Mouse (Mus musculus): ENCODE measurements around the gene Rnf185. TPM values are rescaled to one million over a fixed set of nuclear protein-coding genes. Genes with fewer than 3 reads are reported as not detected.

Rnf185 gene
- polyA plus RNA-seq, 1 experiment from 2014 or later = 45.9 TPM

DNA sequence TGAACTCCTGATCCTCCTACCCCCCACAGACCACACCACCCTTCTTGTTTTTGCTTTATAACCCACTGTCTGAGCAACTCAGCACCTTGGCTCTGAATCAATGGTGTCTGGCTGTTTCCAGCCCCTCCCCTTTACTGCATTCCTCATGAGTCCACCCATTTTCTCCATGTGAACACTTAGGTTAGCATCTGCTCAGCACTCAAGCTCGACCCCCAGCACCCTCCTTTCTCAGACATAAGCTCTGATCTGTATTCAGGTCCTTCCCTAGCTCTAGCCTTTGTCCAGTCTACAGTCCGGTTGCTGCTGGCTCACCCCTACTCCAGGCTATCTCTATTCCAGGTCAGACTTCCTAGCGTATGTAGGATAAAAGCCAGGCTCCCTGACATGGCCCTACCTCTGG is 56.1 kb downstream of the Rnf185 start:
- no peaks in the 10 kb centered on the region for H3K36me3 ChIP-seq (ENCODE audit: control insufficient read depth, insufficient read depth, low read length)
- H3K4me2 ChIP-seq (ENCODE audit: low read depth, low read length, severe bottlenecking) = no peak overlapping the region
- H3K9me3 ChIP-seq (ENCODE audit: control insufficient read depth, low read length) = no peaks in the 10 kb centered on the region
- ATAC-seq (replicated peaks; ENCODE audit: low FRiP score) = peak; percentile 44; the same call in 1 of the 2 replicates
- H3K27me3 ChIP-seq (ENCODE audit: control insufficient read depth, insufficient read depth, low read length) = no peaks in the 10 kb centered on the region
- H3K4me1 ChIP-seq (replicated peaks; ENCODE audit: control insufficient read depth, insufficient read depth, low read length) = no peaks in the 10 kb centered on the region; the same call in 1 of the 2 replicates
- no peak for DNase-seq (ENCODE audit: low spot score)
- H3K27ac ChIP-seq (ENCODE audit: low read depth, low read length) = no peak overlapping the region
- H3K4me3 ChIP-seq (ENCODE audit: low read depth, low read length) = no peak overlapping the region
- H3K9ac ChIP-seq (ENCODE audit: low read length) = no peak overlapping the region
- 64% methylated on average over 3 of the region's 3 CpGs for WGBS

DNA sequence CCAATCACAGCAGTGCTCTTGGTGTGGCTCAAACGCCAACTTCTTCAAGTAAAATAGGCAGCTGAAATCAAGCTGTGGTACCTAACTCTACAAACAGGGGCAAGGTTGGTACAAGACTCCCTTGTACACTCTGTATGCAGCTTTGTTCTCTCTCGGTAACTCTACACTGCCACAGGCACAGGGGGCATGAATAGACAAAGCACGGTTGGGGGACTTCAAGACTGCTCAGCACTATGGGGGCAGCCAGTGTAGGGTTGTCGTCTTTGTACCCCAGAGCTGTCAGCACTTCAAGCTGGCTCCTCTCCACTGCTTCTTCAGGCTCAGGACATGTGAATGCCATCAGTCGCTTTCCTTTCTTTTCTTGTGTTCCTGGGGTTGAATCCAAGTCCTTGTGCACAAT is 57.6 kb downstream of the Rnf185 start:
- Histone ChIP-seq H3K4me2 (ENCODE audit: low read depth, low read length, severe bottlenecking) (no peak overlapping the region), H3K36me3 (ENCODE audit: control insufficient read depth, insufficient read depth, low read length) (no peaks in the 10 kb centered on the region), H3K4me1 (replicated peaks; ENCODE audit: control insufficient read depth, insufficient read depth, low read length) (no peaks in the 10 kb centered on the region; the same call in 1 of the 2 replicates), H3K27me3 (ENCODE audit: control insufficient read depth, insufficient read depth, low read length) (no peaks in the 10 kb centered on the region), H3K9me3 (ENCODE audit: control insufficient read depth, low read length) (no peaks in the 10 kb centered on the region), H3K27ac (ENCODE audit: low read depth, low read length) (no peak overlapping the region), H3K4me3 (ENCODE audit: low read depth, low read length) (no peak overlapping the region), H3K9ac (ENCODE audit: low read length) (no peak overlapping the region)
- DNase-seq (ENCODE audit: low spot score) (no peak), ATAC-seq (replicated peaks; ENCODE audit: low FRiP score) (no peak)
- 56% methylated on average over 5 of the region's 5 CpGs for WGBS

DNA sequence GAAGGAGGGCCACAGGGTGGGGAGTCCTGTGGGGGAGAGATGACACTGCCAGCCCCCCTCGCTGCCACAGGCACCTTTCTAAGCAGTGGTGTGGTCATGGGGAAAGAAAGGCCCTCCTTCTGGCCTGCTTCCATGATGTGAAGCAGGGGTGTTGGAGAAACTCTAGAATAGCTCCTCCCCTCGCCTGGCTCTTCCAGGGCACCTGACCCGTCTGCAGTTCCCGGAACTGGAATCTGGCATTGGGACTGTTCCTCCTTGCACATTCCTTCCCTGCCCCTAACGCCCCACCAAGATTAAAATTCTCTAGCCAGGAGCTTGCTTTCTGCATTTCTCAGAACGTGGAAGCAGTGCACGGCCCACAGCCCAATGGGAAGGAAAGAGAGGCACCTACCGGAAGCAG is 59.6 kb downstream of the Rnf185 start:
- no peaks in the 10 kb centered on the region; the same call in 1 of the 2 replicates for H3K4me1 ChIP-seq (replicated peaks; ENCODE audit: control insufficient read depth, insufficient read depth, low read length)
- H3K9ac ChIP-seq (ENCODE audit: low read length) = no peak overlapping the region
- no peak overlapping the region for H3K4me2 ChIP-seq (ENCODE audit: low read depth, low read length, severe bottlenecking)
- 86% methylated on average over 8 of the region's 8 CpGs for WGBS
- H3K9me3 ChIP-seq (ENCODE audit: control insufficient read depth, low read length) = no peaks in the 10 kb centered on the region
- DNase-seq (ENCODE audit: low spot score) = no peak
- no peak overlapping the region for H3K27ac ChIP-seq (ENCODE audit: low read depth, low read length)
- ATAC-seq (replicated peaks; ENCODE audit: low FRiP score) = no peak
- no peaks in the 10 kb centered on the region for H3K27me3 ChIP-seq (ENCODE audit: control insufficient read depth, insufficient read depth, low read length)
- H3K36me3 ChIP-seq (ENCODE audit: control insufficient read depth, insufficient read depth, low read length) = no peaks in the 10 kb centered on the region
- H3K4me3 ChIP-seq (ENCODE audit: low read depth, low read length) = no peak overlapping the region

DNA sequence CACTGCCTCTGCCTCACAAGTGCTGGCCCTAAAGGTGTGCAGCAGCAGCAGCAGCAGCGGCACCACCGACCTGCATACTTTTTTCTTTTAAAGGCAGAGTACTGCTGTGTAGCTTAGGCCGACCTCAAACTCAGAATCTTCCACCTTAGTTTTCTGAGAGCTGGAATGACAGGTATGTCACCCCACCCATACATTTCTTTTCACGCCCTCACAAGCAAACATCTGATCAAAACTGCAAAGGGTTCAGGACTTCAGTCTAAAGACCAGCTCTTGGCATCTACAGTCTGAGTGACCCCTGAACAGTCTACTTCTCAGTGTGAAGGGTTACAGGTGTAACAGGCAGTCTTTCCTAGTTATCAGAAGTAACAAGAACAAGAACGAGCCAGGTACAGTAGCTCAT is 61.4 kb downstream of the Rnf185 start:
- Histone ChIP-seq H3K4me1 (replicated peaks; ENCODE audit: control insufficient read depth, insufficient read depth, low read length) (no peaks in the 10 kb centered on the region), H3K4me3 (ENCODE audit: low read depth, low read length) (no peak overlapping the region), H3K9me3 (ENCODE audit: control insufficient read depth, low read length) (no peaks in the 10 kb centered on the region), H3K9ac (ENCODE audit: low read length) (no peak overlapping the region), H3K27me3 (ENCODE audit: control insufficient read depth, insufficient read depth, low read length) (no peaks in the 10 kb centered on the region), H3K36me3 (ENCODE audit: control insufficient read depth, insufficient read depth, low read length) (no peaks in the 10 kb centered on the region), H3K4me2 (ENCODE audit: low read depth, low read length, severe bottlenecking) (no peak overlapping the region), H3K27ac (ENCODE audit: low read depth, low read length) (no peak overlapping the region)
- DNase-seq (ENCODE audit: low spot score) = no peak
- no peak for ATAC-seq (replicated peaks; ENCODE audit: low FRiP score)
- WGBS = 87% methylated on average over 5 of the region's 5 CpGs

DNA sequence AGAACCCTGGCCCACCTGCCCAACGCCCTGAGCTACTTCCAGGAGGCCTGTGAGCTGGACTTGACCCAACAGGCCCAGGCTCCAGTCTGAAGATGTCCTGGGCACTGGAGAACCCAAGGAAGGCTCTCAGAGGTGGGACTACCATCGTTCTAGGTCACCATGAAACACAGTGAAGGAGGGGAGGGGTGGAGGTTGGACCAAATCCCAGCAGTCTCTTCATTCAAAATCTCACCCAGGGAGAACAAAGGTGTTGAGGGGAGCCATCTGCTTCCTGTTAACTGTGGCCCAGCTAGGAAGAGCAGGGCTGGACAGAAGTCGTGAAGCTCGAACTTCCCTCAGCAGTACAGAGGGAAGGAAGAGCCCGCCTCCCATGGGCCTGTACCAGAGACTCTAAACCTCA is 62.2 kb downstream of the Rnf185 start:
- Histone ChIP-seq H3K4me1 (replicated peaks; ENCODE audit: control insufficient read depth, insufficient read depth, low read length) (no peaks in the 10 kb centered on the region), H3K36me3 (ENCODE audit: control insufficient read depth, insufficient read depth, low read length) (no peaks in the 10 kb centered on the region), H3K4me3 (ENCODE audit: low read depth, low read length) (no peak overlapping the region), H3K9me3 (ENCODE audit: control insufficient read depth, low read length) (no peaks in the 10 kb centered on the region), H3K4me2 (ENCODE audit: low read depth, low read length, severe bottlenecking) (no peak overlapping the region), H3K9ac (ENCODE audit: low read length) (no peak overlapping the region), H3K27ac (ENCODE audit: low read depth, low read length) (no peak overlapping the region), H3K27me3 (ENCODE audit: control insufficient read depth, insufficient read depth, low read length) (no peaks in the 10 kb centered on the region)
- ATAC-seq (replicated peaks; ENCODE audit: low FRiP score) (no peak), DNase-seq (ENCODE audit: low spot score) (no peak)
- WGBS = 78% methylated on average over 5 of the region's 5 CpGs

DNA sequence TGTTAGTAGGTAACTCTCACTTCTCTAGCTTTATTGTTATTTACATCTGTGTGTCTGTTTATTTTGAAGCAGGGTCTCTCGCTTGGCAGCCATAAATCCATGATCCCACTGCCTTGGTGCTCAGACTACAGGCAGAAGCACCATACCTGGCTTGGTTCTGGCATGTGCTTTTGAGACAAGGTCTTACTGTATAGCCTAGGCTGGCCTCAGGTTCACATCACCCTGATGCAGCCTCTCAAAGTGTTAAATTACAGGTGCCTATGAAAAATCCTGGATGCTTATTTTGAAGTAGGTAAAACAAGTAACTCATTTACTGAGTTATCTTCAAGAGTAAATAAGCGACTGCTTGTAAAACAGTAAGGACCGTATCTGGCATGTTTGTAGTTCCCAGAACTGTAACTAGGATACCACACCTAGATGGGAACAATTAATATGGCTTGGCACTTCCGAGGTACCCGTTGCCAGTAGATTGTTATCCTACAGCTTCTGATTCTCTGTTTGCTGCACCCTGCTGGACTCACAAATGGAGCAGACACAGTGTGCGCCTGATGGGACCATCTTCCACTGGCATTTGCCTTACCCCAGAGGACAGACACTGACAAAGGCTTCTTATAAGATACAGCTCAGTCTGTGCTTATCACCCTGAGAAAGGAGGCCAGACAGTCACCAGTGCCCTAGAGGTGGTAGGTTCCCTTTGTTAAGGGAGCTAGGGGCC is 64.5 kb downstream of the Rnf185 start:
- no peak for DNase-seq (ENCODE audit: low spot score)
- Histone ChIP-seq H3K36me3 (ENCODE audit: control insufficient read depth, insufficient read depth, low read length) (no peaks in the 10 kb centered on the region), H3K9ac (ENCODE audit: low read length) (no peak overlapping the region), H3K27me3 (ENCODE audit: control insufficient read depth, insufficient read depth, low read length) (no peaks in the 10 kb centered on the region), H3K4me1 (replicated peaks; ENCODE audit: control insufficient read depth, insufficient read depth, low read length) (no peaks in the 10 kb centered on the region), H3K4me3 (ENCODE audit: low read depth, low read length) (no peak overlapping the region), H3K4me2 (ENCODE audit: low read depth, low read length, severe bottlenecking) (no peak overlapping the region), H3K9me3 (ENCODE audit: control insufficient read depth, low read length) (no peaks in the 10 kb centered on the region), H3K27ac (ENCODE audit: low read depth, low read length) (no peak overlapping the region)
- WGBS = 89% methylated on average over 6 of the region's 6 CpGs
- no peak for ATAC-seq (replicated peaks; ENCODE audit: low FRiP score)

DNA sequence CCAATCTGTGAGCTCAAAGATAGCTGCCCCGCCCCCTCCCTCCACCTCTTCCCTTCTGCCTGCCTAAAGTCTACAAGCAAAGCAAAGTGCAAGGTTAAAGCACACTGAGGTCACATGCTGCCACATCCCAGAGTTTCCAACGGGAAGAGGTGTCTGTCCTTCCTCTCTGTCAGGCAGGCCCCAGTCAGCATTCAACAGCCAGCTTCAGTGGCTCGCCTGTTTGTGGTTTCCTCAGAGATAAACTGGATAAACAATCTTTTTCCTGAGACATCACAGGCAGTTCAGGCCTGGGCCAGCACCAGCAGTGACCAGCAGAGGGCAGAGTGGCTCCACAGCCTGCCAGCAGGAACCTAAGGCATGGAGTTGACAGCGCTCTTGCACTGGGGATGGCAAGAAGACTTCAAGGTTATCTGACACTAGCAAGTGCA is 65.2 kb downstream of the Rnf185 start:
- DNase-seq (ENCODE audit: low spot score) = peak; percentile 84
- peak; percentile 65; the same call in 1 of the 2 replicates for ATAC-seq (replicated peaks; ENCODE audit: low FRiP score)
- Histone ChIP-seq H3K9me3 (ENCODE audit: control insufficient read depth, low read length) (no peaks in the 10 kb centered on the region), H3K27me3 (ENCODE audit: control insufficient read depth, insufficient read depth, low read length) (no peaks in the 10 kb centered on the region), H3K4me1 (replicated peaks; ENCODE audit: control insufficient read depth, insufficient read depth, low read length) (no peaks in the 10 kb centered on the region), H3K4me3 (ENCODE audit: low read depth, low read length) (no peak overlapping the region), H3K27ac (ENCODE audit: low read depth, low read length) (no peak overlapping the region), H3K4me2 (ENCODE audit: low read depth, low read length, severe bottlenecking) (no peak overlapping the region), H3K36me3 (ENCODE audit: control insufficient read depth, insufficient read depth, low read length) (no peaks in the 10 kb centered on the region), H3K9ac (ENCODE audit: low read length) (no peak overlapping the region)
- 24% methylated on average over 4 of the region's 4 CpGs for WGBS

DNA sequence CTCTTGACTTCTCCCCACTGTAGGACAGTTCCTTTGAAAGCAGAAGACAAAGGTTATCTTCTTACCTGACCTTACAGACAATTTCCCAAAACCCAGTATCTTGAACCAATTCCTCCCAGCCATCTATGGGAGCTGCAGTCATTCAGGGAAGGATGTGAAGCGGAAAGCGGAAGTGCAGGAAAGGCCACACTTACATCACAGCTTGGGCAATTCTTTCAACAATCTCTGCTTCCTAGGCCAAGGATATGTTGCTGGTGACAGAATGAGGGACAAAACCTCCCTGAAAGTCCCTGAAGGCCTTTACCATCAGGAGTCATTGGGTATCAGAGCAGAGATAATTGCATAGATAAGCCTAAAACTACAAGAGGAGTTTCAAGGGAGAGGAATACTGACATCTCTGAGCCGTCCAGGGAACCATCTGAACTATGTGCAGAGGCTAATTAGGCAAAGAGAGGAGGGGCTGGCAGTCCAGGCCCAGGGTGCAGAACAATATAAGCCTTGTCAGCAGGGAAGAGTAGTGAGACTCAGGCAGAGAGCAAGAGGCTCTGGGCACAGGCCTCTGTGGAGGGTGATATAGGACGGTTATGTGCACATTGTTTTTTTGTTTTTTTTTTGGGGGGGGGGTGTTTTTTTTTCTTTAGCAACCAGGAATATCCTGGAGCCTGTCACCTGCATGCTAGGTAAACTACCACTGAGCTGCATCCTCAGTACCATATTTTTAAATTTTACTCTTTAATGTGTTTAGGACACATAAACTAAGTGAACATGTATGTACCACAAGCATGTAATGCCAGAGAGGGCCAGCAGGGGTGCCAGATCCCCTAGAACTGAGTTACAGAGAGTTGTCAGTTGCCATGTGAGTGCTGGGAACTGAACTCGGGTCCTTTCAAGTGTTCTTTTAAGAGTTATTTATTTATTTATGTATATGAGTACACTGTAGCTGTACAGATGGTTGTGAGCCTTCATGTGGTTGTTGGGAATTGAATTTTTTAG is 69.3 kb downstream of the Rnf185 start:
- Histone ChIP-seq H3K36me3 (ENCODE audit: control insufficient read depth, insufficient read depth, low read length) (no peaks in the 10 kb centered on the region), H3K9me3 (ENCODE audit: control insufficient read depth, low read length) (no peaks in the 10 kb centered on the region), H3K4me1 (replicated peaks; ENCODE audit: control insufficient read depth, insufficient read depth, low read length) (no peaks in the 10 kb centered on the region), H3K9ac (ENCODE audit: low read length) (no peak overlapping the region), H3K4me2 (ENCODE audit: low read depth, low read length, severe bottlenecking) (no peak overlapping the region), H3K4me3 (ENCODE audit: low read depth, low read length) (no peak overlapping the region), H3K27me3 (ENCODE audit: control insufficient read depth, insufficient read depth, low read length) (no peaks in the 10 kb centered on the region), H3K27ac (ENCODE audit: low read depth, low read length) (no peak overlapping the region)
- WGBS = 68% methylated on average over 5 of the region's 5 CpGs
- no peak for DNase-seq (ENCODE audit: low spot score)
- ATAC-seq (replicated peaks; ENCODE audit: low FRiP score) = 0 out of 2 replicates have a peak, but pooled peaks have one; percentile 53

All from forebrain, embryonic 11.5 days (tissue).